In genomic region chr3:90247630-90247959, GRCm38 (mm10) we compare ENCODE assay signal across 8 mouse cellular contexts. TPM values are rescaled to one million over a fixed set of nuclear protein-coding genes. Genes with fewer than 3 reads are reported as not detected.
DNase-seq lines count a peak whose midpoint lies in the region; ATAC-seq and TF ChIP-seq lines count a peak whose summit lies in the region.

No protein-coding gene starts in this region.

- H3K4me3 ChIP-seq in kidney, adult 2 months (ENCODE audit: insufficient read depth, low read depth, low read length): peak overlapping the region; percentile 38
- peak overlapping the region; percentile 70 for H3K4me3 ChIP-seq in hindbrain, embryonic 10.5 days
- H3K4me3 ChIP-seq in midbrain, embryonic 10.5 days: peak overlapping the region; percentile 72

- TF ChIP-seq POLR2A in kidney, adult 2 months (IDR thresholded peaks at IDR 0.05; ENCODE audit: low read depth, low read length): no peak

- no peaks in the 10 kb centered on the region for H3K27me3 ChIP-seq in kidney, adult 2 months (replicated peaks; ENCODE audit: control insufficient read depth, insufficient read depth, low read length)
- no peaks in the 10 kb centered on the region for H3K27me3 ChIP-seq in hindbrain, embryonic 10.5 days (ENCODE audit: insufficient read depth, poor library complexity, severe bottlenecking)
- no peaks in the 10 kb centered on the region for H3K27me3 ChIP-seq in midbrain, embryonic 10.5 days (ENCODE audit: low read depth, poor library complexity, severe bottlenecking)

- H3K36me3 ChIP-seq in kidney, adult 2 months (ENCODE audit: control insufficient read depth, insufficient read depth, low read length): no peaks in the 10 kb centered on the region
- peaks cover 28% of the 10 kb centered on the region for H3K36me3 ChIP-seq in hindbrain, embryonic 10.5 days
- H3K36me3 ChIP-seq in midbrain, embryonic 10.5 days: peaks cover 27% of the 10 kb centered on the region

- no peaks in the 10 kb centered on the region for H3K9me3 ChIP-seq in hindbrain, embryonic 10.5 days
- H3K9me3 ChIP-seq in midbrain, embryonic 10.5 days (replicated peaks): no peaks in the 10 kb centered on the region

- ATAC-seq in activated CD4-positive, CD25-positive, alpha-beta regulatory T cell, adult 4 months: peak; percentile 11

- peak overlapping the region; percentile 77 for H3K27ac ChIP-seq in kidney, adult 2 months (ENCODE audit: insufficient read depth, low read depth, low read length)
- peak overlapping the region; percentile 93 for H3K27ac ChIP-seq in hindbrain, embryonic 10.5 days
- peak overlapping the region; percentile 92 for H3K27ac ChIP-seq in midbrain, embryonic 10.5 days (replicated peaks)

- H3K4me1 ChIP-seq in kidney, adult 2 months (ENCODE audit: control insufficient read depth, insufficient read depth, low read length): no peaks in the 10 kb centered on the region; the same call in 1 of the 2 replicates
- H3K4me1 ChIP-seq in hindbrain, embryonic 10.5 days (replicated peaks): peaks cover 34% of the 10 kb centered on the region
- H3K4me1 ChIP-seq in midbrain, embryonic 10.5 days: peaks cover 36% of the 10 kb centered on the region

- TF ChIP-seq CTCF in kidney, adult 2 months (conservative IDR thresholded peaks at IDR 0.05; ENCODE audit: insufficient read depth, insufficient read length, low read depth, low read length): no peak

- no peak for DNase-seq in kidney, adult 2 months
- DNase-seq in kidney, adult 11 months: no peak
- DNase-seq in hindbrain, embryonic 10.5 days (ENCODE audit: low spot score): no peak
- no peak for DNase-seq in midbrain, embryonic 10.5 days (ENCODE audit: low spot score)
- DNase-seq in embryo, embryonic 10.5 days (ENCODE audit: low spot score): no peak
- DNase-seq in cerebellum, postnatal 36 days: no peak
- no peak for DNase-seq in spleen, postnatal 14 days (ENCODE audit: low spot score in 2 of 2)

- WGBS in kidney, adult 2 months: 0% methylated on average over 3 of the region's 3 CpGs
- under 1% methylated on average over 3 of the region's 3 CpGs for WGBS in hindbrain, embryonic 10.5 days
- WGBS in midbrain, embryonic 10.5 days: 1% methylated on average over 3 of the region's 3 CpGs

RNA-seq across cellular contexts. Expression of gene Slc39a1, which starts 0.4 kb away (rescaled TPM):
- 71.3 and 74.2 TPM in 2 replicates for polyA plus RNA-seq in kidney, adult 2 months (2012; rRNA removed)
- polyA plus RNA-seq in activated CD4-positive, CD25-positive, alpha-beta regulatory T cell, adult 4 months (2017; shearing (Covaris generic)): 10 to 100 TPM; 48.5 to 65.9 TPM
- polyA plus RNA-seq in hindbrain, embryonic 10.5 days (2016; fragmentation: Nextera tagmentation; extraction: Ambion mirVana): 62.5 and 65.3 TPM in 2 replicates
- 69.6 and 81.8 TPM in 2 replicates for polyA plus RNA-seq in midbrain, embryonic 10.5 days (2016; fragmentation: Nextera tagmentation; extraction: Ambion mirVana)

RNA-seq across cellular contexts. Expression of gene Creb3l4, which starts 4.3 kb away (rescaled TPM):
- 1.0 and 1.5 TPM in 2 replicates for polyA plus RNA-seq in kidney, adult 2 months (2012; rRNA removed)
- not detected for polyA plus RNA-seq in activated CD4-positive, CD25-positive, alpha-beta regulatory T cell, adult 4 months (2017; shearing (Covaris generic))
- 4.2 and 4.3 TPM in 2 replicates for polyA plus RNA-seq in hindbrain, embryonic 10.5 days (2016; fragmentation: Nextera tagmentation; extraction: Ambion mirVana)
- polyA plus RNA-seq in midbrain, embryonic 10.5 days (2016; fragmentation: Nextera tagmentation; extraction: Ambion mirVana): 4.6 and 4.9 TPM in 2 replicates

RNA-seq across cellular contexts. Expression of gene Crtc2, which starts 6.4 kb away (rescaled TPM):
- polyA plus RNA-seq in kidney, adult 2 months (2012; rRNA removed): 48.2 and 57.6 TPM in 2 replicates
- 10 to 100 TPM; 33.2 to 42.9 TPM for polyA plus RNA-seq in activated CD4-positive, CD25-positive, alpha-beta regulatory T cell, adult 4 months (2017; shearing (Covaris generic))
- polyA plus RNA-seq in hindbrain, embryonic 10.5 days (2016; fragmentation: Nextera tagmentation; extraction: Ambion mirVana): 20.8 and 28.4 TPM in 2 replicates
- polyA plus RNA-seq in midbrain, embryonic 10.5 days (2016; fragmentation: Nextera tagmentation; extraction: Ambion mirVana): 18.5 and 20.9 TPM in 2 replicates

RNA-seq across cellular contexts. Expression of gene Jtb, which starts 16.2 kb away (rescaled TPM):
- 60.7 and 74.7 TPM in 2 replicates for polyA plus RNA-seq in kidney, adult 2 months (2012; rRNA removed)
- 10 to 100 TPM; 74.8 to 85.6 TPM for polyA plus RNA-seq in activated CD4-positive, CD25-positive, alpha-beta regulatory T cell, adult 4 months (2017; shearing (Covaris generic))
- 91.4 and 95.7 TPM in 2 replicates for polyA plus RNA-seq in hindbrain, embryonic 10.5 days (2016; fragmentation: Nextera tagmentation; extraction: Ambion mirVana)
- polyA plus RNA-seq in midbrain, embryonic 10.5 days (2016; fragmentation: Nextera tagmentation; extraction: Ambion mirVana): 93.6 and 96.3 TPM in 2 replicates

RNA-seq across cellular contexts. Expression of gene Dennd4b, which starts 17.4 kb away (rescaled TPM):
- 12.3 and 13.6 TPM in 2 replicates for polyA plus RNA-seq in kidney, adult 2 months (2012; rRNA removed)
- polyA plus RNA-seq in activated CD4-positive, CD25-positive, alpha-beta regulatory T cell, adult 4 months (2017; shearing (Covaris generic)): 10 to 100 TPM; 15.8 to 25.5 TPM
- 5.7 and 7.1 TPM in 2 replicates for polyA plus RNA-seq in hindbrain, embryonic 10.5 days (2016; fragmentation: Nextera tagmentation; extraction: Ambion mirVana)
- 6.9 and 7.0 TPM in 2 replicates for polyA plus RNA-seq in midbrain, embryonic 10.5 days (2016; fragmentation: Nextera tagmentation; extraction: Ambion mirVana)
